Mouse (Mus musculus) layer of hippocampus, adult 6 months (tissue): ENCODE measurements around the gene Adam11. TPM values are rescaled to one million over a fixed set of nuclear protein-coding genes. Genes with fewer than 3 reads are reported as not detected.

Experiments used
- long read RNA-seq, 2 experiments: library from polyadenylated mRNA; unstranded; transcript quantifications; one replicate each; pipeline ENCODE4 v2.0.0; 2019 to 2020
- polyA plus RNA-seq: library from polyadenylated mRNA; unstranded; fragments of <200 nt; fragmentation: Nextera tagmentation; gene quantifications from 2 replicates; pipeline ENCODE4 v1.2.3, GENCODE M21; 2021

Gene Adam11
- polyA plus RNA-seq = 28.1 and 30.5 TPM in 2 replicates
- long read RNA-seq, experiment 1, partial matches to known transcripts = 2 of 24 reads
- long read RNA-seq, experiment 1, other reads (novel, unspliced or antisense) = 22 of 24 reads
- long read RNA-seq, experiment 2, full-length matches to known transcripts = 4 of 94 reads
- long read RNA-seq, experiment 2, partial matches to known transcripts = 85 of 94 reads
- long read RNA-seq, experiment 2, other reads (novel, unspliced or antisense) = 5 of 94 reads

DNA sequence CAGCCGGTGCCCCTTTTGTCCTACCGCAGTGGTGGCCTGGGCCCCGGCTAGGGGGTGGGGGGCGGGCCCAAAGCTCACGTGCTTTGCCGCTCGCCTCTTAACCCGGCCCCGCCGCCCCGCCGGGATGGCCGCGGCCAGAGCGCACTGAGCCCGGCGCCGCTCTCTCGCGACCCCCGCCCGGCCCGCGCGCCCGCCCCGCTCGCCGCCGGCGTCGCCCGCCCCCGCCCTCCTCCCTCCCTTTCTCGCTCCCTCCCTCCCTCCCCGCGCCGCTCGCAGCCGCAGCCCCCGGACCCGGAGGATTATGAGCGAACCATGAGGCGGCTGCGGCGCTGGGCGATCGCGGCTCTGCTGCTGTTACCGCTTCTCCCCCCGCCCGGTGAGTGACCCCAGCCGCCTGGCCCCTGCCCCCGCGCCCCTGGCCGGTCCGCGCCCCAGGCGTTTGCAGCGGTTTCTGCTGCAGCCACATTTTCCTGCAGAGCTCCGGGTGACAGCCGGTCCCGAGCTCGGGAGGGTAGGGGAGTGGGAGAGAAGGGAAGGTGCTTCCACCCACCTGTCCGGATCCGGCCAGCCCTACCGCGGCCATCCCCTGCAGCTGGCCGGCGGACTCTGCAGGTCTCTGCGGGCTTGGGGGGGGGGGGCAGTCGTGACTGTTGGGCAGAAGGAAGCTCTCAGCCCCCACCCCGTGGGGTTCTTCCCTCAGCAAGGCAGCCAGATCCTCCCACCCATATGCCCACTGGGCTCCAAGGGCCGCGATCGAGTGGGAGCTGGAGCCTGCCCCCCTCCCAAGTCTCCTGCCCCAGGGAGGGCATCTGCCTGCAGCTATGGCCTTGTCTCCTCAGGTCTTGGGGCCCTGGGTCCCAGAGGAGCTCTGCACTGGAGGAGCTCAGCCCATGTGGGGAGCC is at the start of gene Adam11:
Gene Adam11 (plus strand): TSS at position 131 of the 902 bp plus-strand sequence.

DNA sequence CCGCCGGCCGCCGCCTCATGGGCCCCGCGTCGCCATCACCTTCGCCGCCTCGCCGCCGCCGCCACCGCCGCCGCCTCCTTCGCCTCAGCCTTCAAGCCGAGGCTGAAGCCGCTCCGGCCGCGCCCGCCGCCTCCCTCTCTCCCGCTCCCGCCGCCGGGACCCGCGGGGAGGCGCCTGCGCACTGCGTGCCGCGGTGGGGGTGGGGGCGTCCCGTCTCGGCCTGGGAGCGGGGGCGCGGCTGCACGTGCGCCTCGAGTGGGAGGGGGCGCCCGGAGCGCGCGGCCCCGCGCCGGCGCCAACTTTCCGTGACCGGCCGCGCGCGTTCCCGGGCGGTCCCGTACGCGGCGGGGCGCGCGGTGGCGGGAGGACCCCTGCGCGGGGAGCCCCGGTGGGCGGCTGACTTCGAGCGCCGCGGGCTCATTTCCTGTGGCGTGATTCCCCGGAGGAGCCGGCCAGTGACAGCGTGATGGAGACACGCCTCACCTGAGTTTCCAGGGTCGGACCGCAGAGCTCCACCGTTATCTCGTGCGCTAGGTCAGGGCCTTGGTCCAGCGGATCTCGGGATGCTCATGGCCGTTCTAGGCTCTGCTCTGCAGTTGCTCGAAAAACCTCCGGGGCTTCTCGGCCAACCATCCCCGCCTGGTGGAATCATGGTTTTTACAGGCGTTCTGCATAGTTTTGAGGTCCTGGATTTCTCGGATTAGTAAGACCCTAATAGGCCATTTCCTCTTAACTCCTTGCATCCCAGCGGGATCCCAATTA is 58.0 kb downstream of the Adam11 start, which contains the start of gene Gjc1:
Gene Gjc1 (minus strand): TSS at position 680 of the 762 bp plus-strand sequence.

Other genes starting within 250 kb of the Adam11 start
- 25.4 and 27.5 TPM in 2 replicates for gene Gpatch8, start 205.0 kb upstream of the Adam11 start, polyA plus RNA-seq
- 4.4 and 8.1 TPM in 2 replicates for gene Gm11627, start 182.0 kb upstream of the Adam11 start, polyA plus RNA-seq
- gene Fzd2, start 157.0 kb upstream of the Adam11 start, polyA plus RNA-seq = 0.64 and 1.2 TPM in 2 replicates
- gene Meioc, start 97.7 kb upstream of the Adam11 start, polyA plus RNA-seq = 0.04 and 0.06 TPM in 2 replicates
- gene Ccdc43, start 63.7 kb upstream of the Adam11 start, polyA plus RNA-seq = 36.4 and 37.0 TPM in 2 replicates
- 0.64 and 1.4 TPM in 2 replicates for gene Gjc1, start 58.3 kb downstream of the Adam11 start, polyA plus RNA-seq
- 9.8 and 13.4 TPM in 2 replicates for gene Higd1b, start 74.4 kb downstream of the Adam11 start, polyA plus RNA-seq
- gene Eftud2, start 119.5 kb downstream of the Adam11 start, polyA plus RNA-seq = 64.9 and 69.3 TPM in 2 replicates
- gene Ccdc103, start 119.8 kb downstream of the Adam11 start, polyA plus RNA-seq = 5.6 and 6.7 TPM in 2 replicates
- 0.18 TPM in 1 of 2 replicates, not detected in the other for gene Fam187a, start 123.7 kb downstream of the Adam11 start, polyA plus RNA-seq
- 135 and 164 TPM in 2 replicates for gene Gfap, start 139.5 kb downstream of the Adam11 start, polyA plus RNA-seq
- gene Kif18b, start 163.7 kb downstream of the Adam11 start, polyA plus RNA-seq = 0.04 TPM in 1 of 2 replicates, not detected in the other
- 1.5 and 1.6 TPM in 2 replicates for gene C1ql1, start 185.2 kb downstream of the Adam11 start, polyA plus RNA-seq